Mouse (Mus musculus): Measurements from ENCODE around the gene Fam71f1. TPM values are rescaled to one million over a fixed set of nuclear protein-coding genes. Genes with fewer than 3 reads are reported as not detected.
"Not testable (repeated sequence)": the region's sequence is repeated elsewhere in the genome, so short reads cannot be mapped to it uniquely, and the experiment has no call there.

Gene Fam71f1
- polyA plus RNA-seq, 1 experiment from 2014 or later = not detected

DNA sequence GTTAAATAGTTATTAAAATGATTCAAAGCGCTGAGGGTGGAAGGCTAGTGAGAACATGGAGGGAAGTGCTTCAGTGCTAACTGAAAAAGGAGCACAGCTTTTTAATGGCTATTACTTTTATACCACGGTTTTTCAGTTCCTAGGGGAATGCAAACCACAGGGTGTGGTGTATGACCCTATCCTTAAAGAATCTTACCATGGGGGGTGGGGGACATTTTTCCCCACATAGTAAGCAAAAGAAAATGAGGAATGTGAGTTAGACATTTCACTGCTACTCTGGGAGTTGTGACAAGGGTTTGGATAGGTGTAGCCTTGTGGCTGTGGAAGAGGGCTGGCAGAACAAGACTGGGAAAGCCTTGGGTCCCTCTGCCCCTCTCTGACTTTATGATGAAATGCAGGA, 1.7 kb upstream of the Fam71f1 start:
- no peak for ATAC-seq (ENCODE audit: low FRiP score)
- Histone ChIP-seq H3K36me3 (ENCODE audit: control insufficient read depth, insufficient read depth, low read length) (no peaks in the 10 kb centered on the region), H3K4me1 (replicated peaks; ENCODE audit: control insufficient read depth, insufficient read depth, low read length) (no peaks in the 10 kb centered on the region), H3K9ac (ENCODE audit: low read depth, low read length) (no peak overlapping the region), H3K27me3 (ENCODE audit: control insufficient read depth, insufficient read depth, low read length) (no peaks in the 10 kb centered on the region), H3K4me3 (ENCODE audit: low read depth, low read length) (no peak overlapping the region), H3K9me3 (ENCODE audit: control insufficient read depth, low read length) (no peaks in the 10 kb centered on the region), H3K27ac (ENCODE audit: low read depth, low read length) (no peak overlapping the region), H3K4me2 (replicated peaks; ENCODE audit: low read depth, low read length) (no peak overlapping the region)
- DNase-seq (ENCODE audit: low spot score) = no peak
- WGBS = 83% methylated on average over 2 of the region's 2 CpGs

DNA sequence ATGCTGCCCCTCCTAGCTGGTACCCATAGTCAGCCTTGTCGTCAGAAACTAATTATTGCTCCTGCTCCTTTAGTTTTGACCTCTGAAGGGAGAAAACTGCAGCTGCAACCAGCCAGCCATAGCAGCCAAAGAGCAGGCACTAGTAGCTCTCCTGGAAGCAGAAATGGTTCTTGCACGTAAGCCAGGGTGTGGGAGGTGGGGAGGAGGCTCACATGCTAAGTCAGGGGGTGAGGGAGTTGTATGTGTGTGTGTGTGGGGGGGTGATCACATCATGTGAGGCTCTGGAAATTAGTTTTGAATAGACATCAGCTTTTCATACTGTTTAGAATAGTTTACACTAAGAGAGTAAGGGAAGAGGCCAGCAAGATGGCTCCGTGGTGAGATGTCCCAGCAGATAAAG, 999 bp upstream of the Fam71f1 start:
- DNase-seq (ENCODE audit: low spot score) (no peak), ATAC-seq (ENCODE audit: low FRiP score) (no peak)
- Histone ChIP-seq H3K9ac (ENCODE audit: low read depth, low read length) (no peak overlapping the region), H3K4me2 (replicated peaks; ENCODE audit: low read depth, low read length) (no peak overlapping the region), H3K27ac (ENCODE audit: low read depth, low read length) (no peak overlapping the region), H3K4me1 (replicated peaks; ENCODE audit: control insufficient read depth, insufficient read depth, low read length) (no peaks in the 10 kb centered on the region), H3K4me3 (ENCODE audit: low read depth, low read length) (no peak overlapping the region), H3K36me3 (ENCODE audit: control insufficient read depth, insufficient read depth, low read length) (no peaks in the 10 kb centered on the region), H3K9me3 (ENCODE audit: control insufficient read depth, low read length) (no peaks in the 10 kb centered on the region), H3K27me3 (ENCODE audit: control insufficient read depth, insufficient read depth, low read length) (no peaks in the 10 kb centered on the region)
- WGBS = 76% methylated on average over 3 of the region's 3 CpGs

DNA sequence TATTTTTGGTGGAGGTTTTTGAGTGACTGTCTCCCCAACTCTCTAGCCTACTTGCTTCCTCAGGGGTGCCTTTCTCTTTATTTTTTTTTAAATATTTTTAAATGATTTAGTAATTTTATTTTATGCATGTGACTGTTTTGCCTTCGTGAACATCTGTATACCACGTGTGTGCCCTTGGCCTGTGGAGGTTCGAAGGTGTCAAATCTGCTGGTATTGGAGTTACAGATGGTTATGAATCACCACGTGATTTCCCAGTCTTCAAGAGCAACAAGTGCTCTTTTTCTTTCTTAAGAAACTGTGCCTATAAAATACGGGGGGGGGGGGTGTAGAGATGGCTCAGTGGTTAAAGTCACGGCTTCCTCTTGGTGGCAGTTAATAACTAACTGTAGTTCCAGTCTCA, 2.6 kb downstream of the Fam71f1 start:
- Histone ChIP-seq H3K27ac (ENCODE audit: low read depth, low read length) (no peak overlapping the region), H3K27me3 (ENCODE audit: control insufficient read depth, insufficient read depth, low read length) (no peaks in the 10 kb centered on the region), H3K4me2 (replicated peaks; ENCODE audit: low read depth, low read length) (no peak overlapping the region), H3K4me1 (replicated peaks; ENCODE audit: control insufficient read depth, insufficient read depth, low read length) (no peaks in the 10 kb centered on the region), H3K9ac (ENCODE audit: low read depth, low read length) (no peak overlapping the region), H3K36me3 (ENCODE audit: control insufficient read depth, insufficient read depth, low read length) (no peaks in the 10 kb centered on the region), H3K9me3 (ENCODE audit: control insufficient read depth, low read length) (no peaks in the 10 kb centered on the region), H3K4me3 (ENCODE audit: low read depth, low read length) (no peak overlapping the region)
- DNase-seq (ENCODE audit: low spot score) = no peak
- ATAC-seq (ENCODE audit: low FRiP score) = no peak
- 77% methylated on average over 6 of the region's 6 CpGs for WGBS

DNA sequence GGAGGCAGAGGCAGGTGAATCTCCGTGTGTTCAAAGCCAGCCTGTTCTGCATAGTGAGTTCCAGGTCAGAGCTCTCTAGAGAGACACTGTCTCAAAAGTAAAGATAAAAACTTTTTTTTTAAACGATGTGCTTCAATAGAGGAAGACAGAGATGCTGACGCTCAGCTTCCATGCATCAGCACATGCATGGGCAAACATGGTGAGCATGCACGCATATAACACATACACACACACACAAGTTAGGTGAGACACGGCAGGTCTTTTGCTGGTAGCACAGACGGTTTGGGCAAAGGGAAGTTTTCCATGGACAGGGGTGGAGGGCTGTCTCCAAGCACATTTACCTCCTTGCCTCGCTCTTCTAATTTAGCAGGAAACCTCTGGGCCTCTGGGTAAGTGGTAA, 3.2 kb downstream of the Fam71f1 start:
- Histone ChIP-seq H3K9me3 (ENCODE audit: control insufficient read depth, low read length) (no peaks in the 10 kb centered on the region), H3K27me3 (ENCODE audit: control insufficient read depth, insufficient read depth, low read length) (no peaks in the 10 kb centered on the region), H3K4me2 (replicated peaks; ENCODE audit: low read depth, low read length) (no peak overlapping the region), H3K4me3 (ENCODE audit: low read depth, low read length) (no peak overlapping the region), H3K27ac (ENCODE audit: low read depth, low read length) (no peak overlapping the region), H3K9ac (ENCODE audit: low read depth, low read length) (no peak overlapping the region), H3K36me3 (ENCODE audit: control insufficient read depth, insufficient read depth, low read length) (no peaks in the 10 kb centered on the region), H3K4me1 (replicated peaks; ENCODE audit: control insufficient read depth, insufficient read depth, low read length) (no peaks in the 10 kb centered on the region)
- 91% methylated on average over 7 of the region's 7 CpGs for WGBS
- DNase-seq (ENCODE audit: low spot score) = no peak
- ATAC-seq (ENCODE audit: low FRiP score) = no peak

DNA sequence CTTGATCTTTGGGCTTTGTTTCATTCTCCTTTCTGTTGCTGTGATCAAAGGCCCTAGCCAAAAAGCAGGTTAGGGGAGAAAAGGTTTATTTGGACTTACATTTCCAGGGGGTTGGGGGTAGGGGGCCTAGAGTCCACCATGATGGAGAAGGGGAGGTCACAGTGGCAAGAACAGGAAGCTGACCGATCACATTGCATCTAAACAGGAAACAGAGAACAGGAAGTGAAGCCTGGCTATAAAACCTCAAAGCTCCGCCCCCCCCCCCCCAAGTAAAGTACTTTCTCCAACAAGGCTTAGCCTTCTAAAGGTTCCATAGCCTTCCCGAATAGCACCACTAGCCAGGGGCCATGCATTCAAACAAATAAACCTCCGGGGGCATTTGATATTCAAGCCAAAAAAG, 3.8 kb downstream of the Fam71f1 start:
- Histone ChIP-seq H3K4me1 (replicated peaks; ENCODE audit: control insufficient read depth, insufficient read depth, low read length) (no peaks in the 10 kb centered on the region), H3K4me2 (replicated peaks; ENCODE audit: low read depth, low read length) (no peak overlapping the region), H3K36me3 (ENCODE audit: control insufficient read depth, insufficient read depth, low read length) (no peaks in the 10 kb centered on the region), H3K9me3 (ENCODE audit: control insufficient read depth, low read length) (no peaks in the 10 kb centered on the region), H3K4me3 (ENCODE audit: low read depth, low read length) (no peak overlapping the region), H3K9ac (ENCODE audit: low read depth, low read length) (no peak overlapping the region), H3K27me3 (ENCODE audit: control insufficient read depth, insufficient read depth, low read length) (no peaks in the 10 kb centered on the region), H3K27ac (ENCODE audit: low read depth, low read length) (no peak overlapping the region)
- DNase-seq (ENCODE audit: low spot score) (no peak), ATAC-seq (ENCODE audit: low FRiP score) (no peak)
- WGBS = 83% methylated on average over 4 of the region's 4 CpGs

DNA sequence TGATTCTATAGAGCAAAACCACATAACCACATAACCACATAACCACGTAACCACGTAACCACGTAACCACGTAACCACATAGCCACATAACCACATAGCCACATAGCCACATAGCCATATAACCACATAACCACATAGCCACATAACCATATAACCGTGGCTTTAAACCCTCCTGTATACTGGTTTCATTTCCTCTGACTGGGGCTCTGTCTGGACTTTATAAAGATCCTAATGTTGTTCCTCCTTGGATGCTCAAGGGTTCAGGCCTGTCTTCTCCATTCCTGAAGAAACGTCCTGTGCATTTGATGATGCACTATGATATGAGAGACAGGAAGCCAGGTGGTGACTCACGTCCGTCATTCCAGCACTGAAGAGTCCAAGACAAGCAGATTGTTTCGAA, 8.0 kb downstream of the Fam71f1 start:
- Histone ChIP-seq H3K4me2 (replicated peaks; ENCODE audit: low read depth, low read length) (no peak overlapping the region), H3K27ac (ENCODE audit: low read depth, low read length) (no peak overlapping the region), H3K27me3 (ENCODE audit: control insufficient read depth, insufficient read depth, low read length) (no peaks in the 10 kb centered on the region), H3K9ac (ENCODE audit: low read depth, low read length) (no peak overlapping the region), H3K36me3 (ENCODE audit: control insufficient read depth, insufficient read depth, low read length) (no peaks in the 10 kb centered on the region), H3K9me3 (ENCODE audit: control insufficient read depth, low read length) (no peaks in the 10 kb centered on the region), H3K4me3 (ENCODE audit: low read depth, low read length) (no peak overlapping the region), H3K4me1 (replicated peaks; ENCODE audit: control insufficient read depth, insufficient read depth, low read length) (no peaks in the 10 kb centered on the region)
- DNase-seq (ENCODE audit: low spot score) (no peak), ATAC-seq (ENCODE audit: low FRiP score) (no peak)
- WGBS = 90% methylated on average over 9 of the region's 9 CpGs

DNA sequence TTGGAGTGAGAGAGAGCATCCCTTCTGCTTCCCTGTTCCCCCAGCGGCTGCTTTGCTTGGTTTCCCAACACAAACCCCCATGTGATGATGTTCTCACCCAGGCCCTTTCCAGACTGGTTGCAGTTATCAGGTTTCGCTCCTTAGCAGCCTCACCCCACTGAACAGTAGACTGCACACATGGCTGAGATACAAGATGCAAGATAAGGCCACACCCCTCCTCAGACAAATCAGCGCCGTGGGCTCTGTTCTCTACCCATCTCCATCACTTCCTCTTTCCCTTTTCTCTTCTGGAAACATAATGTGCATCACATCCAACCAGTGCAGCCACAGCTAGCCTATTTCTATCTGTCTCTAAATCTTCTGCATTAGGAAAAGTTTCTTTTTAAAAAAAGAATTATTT, 10.6 kb downstream of the Fam71f1 start:
- H3K9ac ChIP-seq (ENCODE audit: low read depth, low read length) = no peak overlapping the region
- H3K9me3 ChIP-seq (ENCODE audit: control insufficient read depth, low read length) = no peaks in the 10 kb centered on the region
- no peak overlapping the region for H3K4me3 ChIP-seq (ENCODE audit: low read depth, low read length)
- no peaks in the 10 kb centered on the region for H3K36me3 ChIP-seq (ENCODE audit: control insufficient read depth, insufficient read depth, low read length)
- no peak overlapping the region for H3K27ac ChIP-seq (ENCODE audit: low read depth, low read length)
- no peaks in the 10 kb centered on the region for H3K27me3 ChIP-seq (ENCODE audit: control insufficient read depth, insufficient read depth, low read length)
- ATAC-seq (ENCODE audit: low FRiP score) (no peak), DNase-seq (ENCODE audit: low spot score) (no peak)
- WGBS = 75% methylated on average over 4 of the region's 4 CpGs
- H3K4me2 ChIP-seq (replicated peaks; ENCODE audit: low read depth, low read length) = no peak overlapping the region
- H3K4me1 ChIP-seq (replicated peaks; ENCODE audit: control insufficient read depth, insufficient read depth, low read length) = no peaks in the 10 kb centered on the region

DNA sequence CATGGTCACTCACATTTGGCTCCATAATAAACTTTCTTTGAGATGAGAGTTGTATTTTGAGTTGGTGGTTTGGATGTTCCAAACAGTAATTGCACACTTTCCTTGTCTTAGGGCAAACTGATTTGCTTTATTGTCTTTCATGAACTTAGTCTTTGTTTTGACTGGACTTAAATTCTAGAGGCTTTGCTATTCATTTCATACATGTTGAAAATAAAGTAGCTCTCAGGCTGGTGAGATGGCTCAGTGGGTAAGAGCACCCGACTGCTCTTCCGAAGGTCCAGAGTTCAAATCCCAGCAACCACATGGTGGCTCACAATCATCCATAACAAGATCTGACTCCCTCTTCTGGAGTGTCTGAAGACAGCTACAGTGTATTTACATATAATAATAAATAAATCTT, 27.6 kb downstream of the Fam71f1 start:
- not testable (repeated sequence) for H3K4me2 ChIP-seq (replicated peaks; ENCODE audit: low read depth, low read length); H3K9me3 ChIP-seq (ENCODE audit: control insufficient read depth, low read length); H3K4me3 ChIP-seq (ENCODE audit: low read depth, low read length); ATAC-seq (ENCODE audit: low FRiP score); H3K4me1 ChIP-seq (replicated peaks; ENCODE audit: control insufficient read depth, insufficient read depth, low read length); DNase-seq (ENCODE audit: low spot score); H3K9ac ChIP-seq (ENCODE audit: low read depth, low read length); H3K27me3 ChIP-seq (ENCODE audit: control insufficient read depth, insufficient read depth, low read length); H3K36me3 ChIP-seq (ENCODE audit: control insufficient read depth, insufficient read depth, low read length); H3K27ac ChIP-seq (ENCODE audit: low read depth, low read length)
- WGBS = 97% methylated on average over 2 of the region's 2 CpGs

DNA sequence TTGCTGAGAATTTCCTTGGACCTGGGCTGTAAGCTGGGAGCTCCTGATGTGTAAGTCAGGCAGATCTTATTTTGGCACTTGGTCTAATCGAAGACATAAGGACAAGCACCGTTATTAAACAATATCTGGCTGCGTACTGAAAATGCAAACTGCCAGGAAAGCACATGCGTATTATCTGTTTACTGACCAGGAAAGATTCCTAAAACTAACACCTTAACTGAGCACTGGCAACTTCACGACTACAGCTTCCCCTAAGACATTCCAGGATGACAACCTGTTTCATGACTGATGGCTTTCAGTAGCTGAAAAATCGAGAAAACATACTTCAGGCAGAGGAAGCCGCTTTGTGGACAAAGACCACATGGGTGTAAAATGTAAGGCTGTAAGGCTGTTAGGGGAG, 28.2 kb downstream of the Fam71f1 start:
- Histone ChIP-seq H3K36me3 (ENCODE audit: control insufficient read depth, insufficient read depth, low read length) (no peaks in the 10 kb centered on the region), H3K4me1 (replicated peaks; ENCODE audit: control insufficient read depth, insufficient read depth, low read length) (no peaks in the 10 kb centered on the region), H3K9me3 (ENCODE audit: control insufficient read depth, low read length) (no peaks in the 10 kb centered on the region), H3K9ac (ENCODE audit: low read depth, low read length) (peak overlapping the region; percentile 42; the same call in 1 of the 2 replicates), H3K4me2 (replicated peaks; ENCODE audit: low read depth, low read length) (peak overlapping the region; percentile 43), H3K27me3 (ENCODE audit: control insufficient read depth, insufficient read depth, low read length) (no peaks in the 10 kb centered on the region), H3K4me3 (ENCODE audit: low read depth, low read length) (peak overlapping the region; percentile 88), H3K27ac (ENCODE audit: low read depth, low read length) (peak overlapping the region; percentile 3; the same call in 1 of the 2 replicates)
- 41% methylated on average over 7 of the region's 7 CpGs for whole genome bisulfite sequencing
- no peak for ATAC-seq (ENCODE audit: low FRiP score)
- no peak for DNase-seq (ENCODE audit: low spot score)

Measured in hindbrain, embryonic 11.5 days (tissue).